Mouse (Mus musculus) ES-Bruce4 (cell line): Measurements from ENCODE around the gene Pycard. TPM values are rescaled to one million over a fixed set of nuclear protein-coding genes. Genes with fewer than 3 reads are reported as not detected.
"Not testable (repeated sequence)": the region's sequence is repeated elsewhere in the genome, so short reads cannot be mapped to it uniquely, and the experiment has no call there.

Source experiments
- H3K27ac ChIP-seq: 2 replicates; pipeline ENCODE4 v1.5.1; 2012; ENCODE audit warnings: low read length, inconsistent platforms; ENCODE audit not compliant: insufficient read depth
- H3K27me3 ChIP-seq: 2 replicates; pipeline ENCODE4 v1.6.1; 2012; ENCODE audit warnings: mild to moderate bottlenecking, low read length, inconsistent platforms; ENCODE audit not compliant: control insufficient read depth, poor library complexity, insufficient read depth, severe bottlenecking
- H3K36me3 ChIP-seq: 2 replicates; pipeline ENCODE4 v1.6.1; 2012; ENCODE audit warnings: inconsistent platforms, mild to moderate bottlenecking, low read length, moderate library complexity; ENCODE audit not compliant: control insufficient read depth, poor library complexity, insufficient read depth, severe bottlenecking
- H3K4me1 ChIP-seq: one replicate; pipeline ENCODE4 v1.8.1; 2011; ENCODE audit warnings: low read length; ENCODE audit not compliant: control insufficient read depth, insufficient read depth
- H3K4me3 ChIP-seq: 2 replicates; pipeline ENCODE4 v1.5.1; 2011; ENCODE audit warnings: low read depth, mild to moderate bottlenecking, low read length
- H3K9ac ChIP-seq: 2 replicates; pipeline ENCODE4 v1.6.1; 2012; ENCODE audit warnings: low read depth, mild to moderate bottlenecking, inconsistent platforms; ENCODE audit not compliant: poor library complexity, severe bottlenecking
- H3K9me3 ChIP-seq: replicated peaks from 2 replicates; pipeline ENCODE4 v1.6.1; 2012; ENCODE audit warnings: mild to moderate bottlenecking, low read length, inconsistent platforms; ENCODE audit not compliant: control insufficient read depth, poor library complexity, insufficient read depth, severe bottlenecking
- CTCF ChIP-seq: IDR thresholded peaks from one replicate; pipeline ENCODE4 v1.8.1; 2011; ENCODE audit warnings: low read depth, low read length
- EP300 ChIP-seq: IDR thresholded peaks from 2 replicates; pipeline ENCODE4 v1.6.1; 2011; ENCODE audit warnings: low read depth, low read length; ENCODE audit not compliant: insufficient read depth
- POLR2A ChIP-seq: IDR thresholded peaks from one replicate; pipeline ENCODE4 v1.8.1; 2011; ENCODE audit warnings: low read length; ENCODE audit not compliant: insufficient read depth
- polyA plus RNA-seq: library from polyadenylated mRNA; stranded (reverse); fragments of >200 nt; gene quantifications from 2 replicates; pipeline ENCODE4 v1.2.4, GENCODE M21; 2011; ENCODE audit warnings: low read depth; ENCODE audit not compliant: missing spikeins, insufficient read depth, insufficient read length

Pycard gene
- polyA plus RNA-seq, 1 experiment, result 29.8 TPM

- Histone ChIP-seq H3K36me3 (peaks cover 21% of the 10 kb centered on the region), H3K4me3 (peak overlapping the region; percentile 88), H3K27me3 (no peaks in the 10 kb centered on the region), H3K27ac (peak overlapping the region; percentile 66), H3K4me1 (no peaks in the 10 kb centered on the region), H3K9me3 (no peaks in the 10 kb centered on the region), H3K9ac (peak overlapping the region; percentile 92)
- TF ChIP-seq CTCF, result no peak
- no peak for TF ChIP-seq EP300
Measured at GRCm38 (mm10) chr7:127966371-127966918, 27.2 kb downstream of the Pycard start.

- H3K4me3 ChIP-seq, result no peak overlapping the region
- no peaks in the 10 kb centered on the region for H3K36me3 ChIP-seq
- TF ChIP-seq POLR2A (no peak), EP300 (no peak), CTCF (no peak)
- no peak overlapping the region for H3K9ac ChIP-seq
- H3K27ac ChIP-seq, result no peak overlapping the region
- no peaks in the 10 kb centered on the region for H3K27me3 ChIP-seq
- no peaks in the 10 kb centered on the region for H3K4me1 ChIP-seq
- no peaks in the 10 kb centered on the region for H3K9me3 ChIP-seq
Measured at GRCm38 (mm10) chr7:127959364-127959763, 34.3 kb downstream of the Pycard start.

GRCm38 (mm10) chr7:127952864-127953581, 40.6 kb downstream of the Pycard start:
- peak overlapping the region; percentile 78 for H3K27ac ChIP-seq

GRCm38 (mm10) chr7:127946470-127947023, 47.1 kb downstream of the Pycard start, which contains the start of gene Prss36:
Gene Prss36 (minus strand): TSS chr7:127946725.
- Histone ChIP-seq H3K9me3 (no peaks in the 10 kb centered on the region), H3K4me1 (peaks cover 6% of the 10 kb centered on the region), H3K9ac (no peak within 1 kb of the TSS), H3K36me3 (no peaks in the 10 kb centered on the region), H3K27me3 (no peaks in the 10 kb centered on the region), H3K4me3 (no peak within 1 kb of the TSS), H3K27ac (no peak within 1 kb of the TSS)
- no peak for TF ChIP-seq POLR2A
- TF ChIP-seq EP300, result no peak
- TF ChIP-seq CTCF, result no peak

More at GRCm38 (mm10) chr7:127952864-127953581, 40.6 kb downstream of the Pycard start:
- Histone ChIP-seq H3K4me1 (no peaks in the 10 kb centered on the region), H3K27me3 (no peaks in the 10 kb centered on the region), H3K9me3 (no peaks in the 10 kb centered on the region), H3K9ac (peak overlapping the region; percentile 42), H3K36me3 (no peaks in the 10 kb centered on the region), H3K4me3 (peak overlapping the region; percentile 39)
- TF ChIP-seq CTCF, result no peak

GRCm38 (mm10) chr7:127944614-127945013, 49.1 kb downstream of the Pycard start:
- TF ChIP-seq CTCF (no peak), POLR2A (no peak), EP300 (no peak)
- no peak overlapping the region for H3K27ac ChIP-seq
- peaks cover 6% of the 10 kb centered on the region for H3K4me1 ChIP-seq
- peak overlapping the region; percentile 24 for H3K9ac ChIP-seq
- no peaks in the 10 kb centered on the region for H3K9me3 ChIP-seq
- H3K4me3 ChIP-seq, result peak overlapping the region; percentile 35
- no peaks in the 10 kb centered on the region for H3K36me3 ChIP-seq
- no peaks in the 10 kb centered on the region for H3K27me3 ChIP-seq

GRCm38 (mm10) chr7:127942097-127942496, 51.6 kb downstream of the Pycard start:
- not testable (repeated sequence) for H3K9me3 ChIP-seq, H3K4me3 ChIP-seq, H3K27me3 ChIP-seq, H3K4me1 ChIP-seq, H3K27ac ChIP-seq, H3K9ac ChIP-seq, H3K36me3 ChIP-seq

Other genes starting within 250 kb of the Pycard start
- gene Fbxl19, start 249.3 kb downstream of the Pycard start, polyA plus RNA-seq, result 55.1 and 58.3 TPM in 2 replicates
- gene Orai3, start 224.1 kb downstream of the Pycard start, polyA plus RNA-seq, result 20.2 and 23.2 TPM in 2 replicates
- 49.1 and 51.7 TPM in 2 replicates for gene Setd1a, start 217.2 kb downstream of the Pycard start, polyA plus RNA-seq
- not detected in 2 replicates for gene Gm49388, start 208.3 kb downstream of the Pycard start, polyA plus RNA-seq
- 7.9 and 11.2 TPM in 2 replicates for gene Hsd3b7, start 193.3 kb downstream of the Pycard start, polyA plus RNA-seq
- 122 and 126 TPM in 2 replicates for gene Stx4a, start 169.6 kb downstream of the Pycard start, polyA plus RNA-seq
- 6.9 and 8.5 TPM in 2 replicates for gene Stx1b, start 169.3 kb downstream of the Pycard start, polyA plus RNA-seq
- gene Zfp646, start 117.6 kb downstream of the Pycard start, polyA plus RNA-seq, result 42.5 TPM in 2 replicates
- 15.3 and 17.1 TPM in 2 replicates for gene Zfp668, start 117.0 kb downstream of the Pycard start, polyA plus RNA-seq
- 0.46 and 0.67 TPM in 2 replicates for gene Prss53, start 102.9 kb downstream of the Pycard start, polyA plus RNA-seq
- not detected in 2 replicates for gene Gm21974, start 98.4 kb downstream of the Pycard start, polyA plus RNA-seq
- 31.8 and 35.1 TPM in 2 replicates for gene Vkorc1, start 98.2 kb downstream of the Pycard start, polyA plus RNA-seq
- 77.3 and 81.1 TPM in 2 replicates for gene Bckdk, start 89.8 kb downstream of the Pycard start, polyA plus RNA-seq
- 43.2 and 47.1 TPM in 2 replicates for gene Kat8, start 81.4 kb downstream of the Pycard start, polyA plus RNA-seq
- gene Prss8, start 63.8 kb downstream of the Pycard start, polyA plus RNA-seq, result 73.0 and 74.5 TPM in 2 replicates
- gene Prss36, start 47.1 kb downstream of the Pycard start, polyA plus RNA-seq, result 21.2 and 22.4 TPM in 2 replicates
- 1,572 and 1,655 TPM in 2 replicates for gene Fus, start 26.4 kb downstream of the Pycard start, polyA plus RNA-seq
- gene Trim72, start 10.1 kb upstream of the Pycard start, polyA plus RNA-seq, result 0.56 TPM in 1 of 2 replicates, not detected in the other
- not detected in 2 replicates for gene Itgam, start 68.8 kb upstream of the Pycard start, polyA plus RNA-seq
- gene Gm49368, start 68.8 kb upstream of the Pycard start, polyA plus RNA-seq, result not detected in 2 replicates
- not detected in 2 replicates for gene Itgax, start 135.7 kb upstream of the Pycard start, polyA plus RNA-seq
- not detected in 2 replicates for gene Itgad, start 160.5 kb upstream of the Pycard start, polyA plus RNA-seq
- not detected in 2 replicates for gene Cox6a2, start 212.5 kb upstream of the Pycard start, polyA plus RNA-seq
- gene Armc5, start 243.5 kb upstream of the Pycard start, polyA plus RNA-seq, result 3.0 and 3.4 TPM in 2 replicates
- 1.3 and 1.5 TPM in 2 replicates for gene 9130023H24Rik, start 244.2 kb upstream of the Pycard start, polyA plus RNA-seq